Mouse (Mus musculus) olfactory bulb, adult 2 months (tissue): ENCODE data around the gene Zcchc17. TPM values are rescaled to one million over a fixed set of nuclear protein-coding genes. Genes with fewer than 3 reads are reported as not detected.

Experiments
- H3K27ac ChIP-seq: fragments of 200-500 bp; 2 replicates; pipeline ENCODE4 v1.5.1; 2012; ENCODE audit warnings: low read depth, low read length; ENCODE audit not compliant: insufficient read depth
- H3K4me1 ChIP-seq: fragments of 200-500 bp; 2 replicates; pipeline ENCODE4 v1.6.1; 2012; ENCODE audit warnings: low read length; ENCODE audit not compliant: control insufficient read depth, insufficient read depth
- H3K4me3 ChIP-seq: fragments of 200-500 bp; 2 replicates; pipeline ENCODE4 v1.5.1; 2012; ENCODE audit warnings: mild to moderate bottlenecking, low read depth, low read length, moderate library complexity; ENCODE audit not compliant: insufficient read depth
- CTCF ChIP-seq: fragments of 200-500 bp; IDR thresholded peaks from 2 replicates; pipeline ENCODE4 v1.5.1; 2012; ENCODE audit warnings: low read depth, mild to moderate bottlenecking, low read length, moderate library complexity; ENCODE audit not compliant: insufficient read depth
- POLR2A ChIP-seq: fragments of 200-500 bp; IDR thresholded peaks from 2 replicates; pipeline ENCODE4 v1.6.1; 2012; ENCODE audit warnings: mild to moderate bottlenecking, low read depth, low read length, moderate library complexity; ENCODE audit not compliant: insufficient read depth
- WGBS: fragments of 180-500 bp; shearing (Covaris S2); methylation state at CpG from one replicate; pipeline ENCODE4 v1.1.7; 2018; 5-methylcytosine and 5-hydroxymethylcytosine counted together
- polyA plus RNA-seq: library from polyadenylated mRNA; stranded (reverse); fragments of >200 nt; gene quantifications from 2 replicates; pipeline ENCODE4 v1.2.4, GENCODE M21; 2012; ENCODE audit warnings: low replicate concordance; ENCODE audit not compliant: missing spikeins, insufficient read depth, insufficient read length

Zcchc17 gene
- polyA plus RNA-seq, 1 experiment, result not detected

GRCm38 (mm10) chr4:130279105-130279504 is 80.6 kb downstream of the Zcchc17 start, which contains the start of gene Serinc2:
Gene Serinc2 (minus strand): TSS chr4:130279205.
- 84% methylated on average over 2 of the region's 2 CpGs for WGBS
- Histone ChIP-seq H3K4me3 (no peak within 1 kb of the TSS), H3K4me1 (peaks cover 15% of the 10 kb centered on the region), H3K27ac (no peak within 1 kb of the TSS)
- no peak for TF ChIP-seq CTCF
- TF ChIP-seq POLR2A, result no peak

- TF ChIP-seq CTCF (no peak), POLR2A (no peak)
- H3K4me3 ChIP-seq, result no peak overlapping the region
- peaks cover 22% of the 10 kb centered on the region for H3K4me1 ChIP-seq
- no peak overlapping the region for H3K27ac ChIP-seq
- WGBS, result 72% methylated on average over 7 of the region's 7 CpGs
These were observed 83.1 kb downstream of the Zcchc17 start for GRCm38 (mm10) chr4:130276573-130277176.

- Histone ChIP-seq H3K27ac (no peak overlapping the region), H3K4me3 (no peak overlapping the region), H3K4me1 (peaks cover 22% of the 10 kb centered on the region)
- 60% methylated on average over 5 of the region's 5 CpGs for WGBS
- TF ChIP-seq POLR2A (no peak), CTCF (no peak)
These were observed 84.0 kb downstream of the Zcchc17 start for GRCm38 (mm10) chr4:130275823-130276105.

GRCm38 (mm10) chr4:130275016-130275822 is 84.5 kb downstream of the Zcchc17 start:
- Histone ChIP-seq H3K4me3 (peak overlapping the region; percentile 46), H3K4me1 (peaks cover 20% of the 10 kb centered on the region), H3K27ac (no peak overlapping the region)
- TF ChIP-seq POLR2A (no peak), CTCF (no peak)
- WGBS, result 5% methylated on average over 61 of the region's 62 CpGs

GRCm38 (mm10) chr4:130274346-130275015 is 85.3 kb downstream of the Zcchc17 start:
- Histone ChIP-seq H3K4me1 (peaks cover 20% of the 10 kb centered on the region), H3K4me3 (peak overlapping the region; percentile 46), H3K27ac (no peak overlapping the region)
- TF ChIP-seq POLR2A (no peak), CTCF (no peak)
- WGBS, result 2% methylated on average over 29 of the region's 29 CpGs

GRCm38 (mm10) chr4:130273698-130274345 is 85.9 kb downstream of the Zcchc17 start:
- WGBS, result 18% methylated on average over 11 of the region's 12 CpGs

GRCm38 (mm10) chr4:130270611-130271347 is 89.0 kb downstream of the Zcchc17 start:
- TF ChIP-seq POLR2A, result no peak
- TF ChIP-seq CTCF, result no peak
- 80% methylated on average over 6 of the region's 6 CpGs for WGBS
- peaks cover 20% of the 10 kb centered on the region for H3K4me1 ChIP-seq
- no peak overlapping the region for H3K27ac ChIP-seq
- H3K4me3 ChIP-seq, result no peak overlapping the region

More at GRCm38 (mm10) chr4:130273698-130274345, 85.9 kb downstream of the Zcchc17 start:
- Histone ChIP-seq H3K27ac (0 out of 2 replicates have a peak overlapping the region, but pooled peaks have one; percentile 4), H3K4me3 (peak overlapping the region; percentile 46), H3K4me1 (peaks cover 20% of the 10 kb centered on the region)
- TF ChIP-seq CTCF (no peak), POLR2A (no peak)

GRCm38 (mm10) chr4:130270089-130270488 is 89.7 kb downstream of the Zcchc17 start:
- no peak overlapping the region for H3K4me3 ChIP-seq
- TF ChIP-seq POLR2A (no peak), CTCF (no peak)
- H3K4me1 ChIP-seq, result peaks cover 17% of the 10 kb centered on the region
- H3K27ac ChIP-seq, result no peak overlapping the region
- 71% methylated on average over 8 of the region's 8 CpGs for WGBS
